Mouse (Mus musculus) midbrain, embryonic 14.5 days (tissue): ENCODE results near the gene Stac2. TPM values are rescaled to one million over a fixed set of nuclear protein-coding genes. Genes with fewer than 3 reads are reported as not detected.

ENCODE experiments used
- ATAC-seq: fragments of 200-750 bp; cut with Nextera tagmentation; 2 replicates; pipeline ENCODE4 v1.8.0; 2017; ENCODE audit warnings: moderate number of reproducible peaks, moderate library complexity; ENCODE audit not compliant: low FRiP score, low TSS enrichment
- DNase-seq: peaks from one replicate; pipeline ENCODE4 v3.0.0-alpha.2; 2015
- H3K27ac ChIP-seq: fragments of 300-500 bp; sonication (generic); replicated peaks from 2 replicates; pipeline ENCODE4 v1.5.1; 2014; ENCODE audit warnings: mild to moderate bottlenecking, low read depth, low read length, moderate library complexity
- H3K27me3 ChIP-seq: fragments of 300-500 bp; sonication (generic); 2 replicates; pipeline ENCODE4 v1.6.1; 2014; ENCODE audit warnings: low read length, control low read depth, mixed read lengths; ENCODE audit not compliant: control insufficient read depth, insufficient read depth
- H3K36me3 ChIP-seq: fragments of 300-500 bp; sonication (generic); 2 replicates; pipeline ENCODE4 v1.6.1; 2014; ENCODE audit warnings: low read length, control low read depth; ENCODE audit not compliant: control insufficient read depth, insufficient read depth
- H3K4me1 ChIP-seq: fragments of 300-500 bp; sonication (generic); 2 replicates; pipeline ENCODE4 v1.6.1; 2014; ENCODE audit warnings: mild to moderate bottlenecking, antibody characterized with exemption, low read length, control low read depth; ENCODE audit not compliant: control insufficient read depth, insufficient read depth
- H3K4me2 ChIP-seq: fragments of 300-500 bp; sonication (generic); 2 replicates; pipeline ENCODE4 v1.6.1; 2014; ENCODE audit warnings: mild to moderate bottlenecking, low read length, moderate library complexity
- H3K4me3 ChIP-seq: fragments of 300-500 bp; sonication (generic); replicated peaks from 2 replicates; pipeline ENCODE4 v1.5.1; 2014; ENCODE audit warnings: low read depth, low read length
- H3K9ac ChIP-seq: fragments of 300-500 bp; sonication (generic); replicated peaks from 2 replicates; pipeline ENCODE4 v1.6.1; 2014; ENCODE audit warnings: mild to moderate bottlenecking, low read length, moderate library complexity
- H3K9me3 ChIP-seq: fragments of 300-500 bp; sonication (generic); 2 replicates; pipeline ENCODE4 v1.6.1; 2016; ENCODE audit warnings: low read length, control low read depth, mixed read lengths; ENCODE audit not compliant: control insufficient read depth
- WGBS: fragments of 180-500 bp; shearing (Covaris S2); extraction: QIAGEN DNeasy Blood & Tissue Kit; methylation state at CpG from one replicate; pipeline ENCODE4 v1.1.7; 2014; 5-methylcytosine and 5-hydroxymethylcytosine counted together
- polyA plus RNA-seq: library from polyadenylated mRNA; unstranded; fragments of >200 nt; fragmentation: Nextera tagmentation; extraction: Ambion mirVana; gene quantifications from 2 replicates; pipeline ENCODE4 v1.2.1, GENCODE M21; 2014

Gene Stac2
- polyA plus RNA-seq, result 2.9 and 4.1 TPM in 2 replicates

DNA sequence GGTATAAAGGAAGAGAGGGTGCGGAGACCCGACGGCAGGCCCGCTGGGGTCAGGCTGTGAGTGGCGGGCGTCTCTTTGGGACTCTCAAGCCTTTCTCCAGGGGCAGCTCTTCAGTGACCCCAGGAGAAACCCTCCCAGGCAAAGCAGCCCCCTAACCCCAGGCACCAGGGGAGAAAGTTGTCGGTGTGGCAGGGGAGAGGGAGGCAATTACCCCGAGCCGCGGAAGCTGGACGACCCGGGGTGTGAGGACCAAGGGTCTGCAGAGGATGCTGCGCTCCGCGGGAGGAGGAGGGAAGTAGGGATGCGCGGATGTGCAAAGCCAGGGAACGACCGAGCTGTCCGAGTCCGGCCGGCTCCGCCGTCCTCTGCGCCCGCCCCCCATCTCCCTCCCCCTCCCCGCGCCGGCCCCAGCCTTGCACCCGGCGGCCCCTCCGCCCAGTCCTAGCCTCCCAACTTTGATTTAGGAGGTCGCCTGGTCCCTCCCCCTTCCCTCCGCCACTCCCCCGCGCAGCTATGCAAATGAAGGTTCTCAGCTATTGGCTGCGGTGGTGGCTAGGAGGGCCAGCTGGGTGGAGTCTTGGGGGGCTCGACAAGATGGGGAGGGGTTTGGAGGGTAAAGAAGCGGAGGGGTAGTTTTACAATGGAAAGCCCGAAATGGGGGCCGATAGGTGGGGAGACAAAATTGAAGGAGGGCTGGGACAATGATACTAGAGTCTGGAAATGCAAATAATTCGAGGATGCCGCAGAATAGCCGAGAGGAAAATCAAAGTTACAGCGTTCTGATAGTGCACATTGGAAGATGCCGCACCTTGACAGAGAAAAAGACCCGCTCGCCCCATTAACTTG lies at the start of gene Stac2:
Stac2 (minus strand) TSS at position 474 of the 846 bp plus-strand sequence.
- ATAC-seq (peak; percentile 71; the same call in 1 of the 2 replicates), DNase-seq (peak; percentile 85)
- Histone ChIP-seq H3K4me2 (peak within 1 kb of the TSS; percentile 58), H3K9me3 (no peaks in the 10 kb centered on the region), H3K36me3 (no peaks in the 10 kb centered on the region), H3K9ac (peak within 1 kb of the TSS; percentile 50), H3K27ac (peak within 1 kb of the TSS; percentile 57), H3K4me1 (peaks cover 11% of the 10 kb centered on the region), H3K27me3 (peaks cover 35% of the 10 kb centered on the region), H3K4me3 (peak within 1 kb of the TSS; percentile 47)
- under 1% methylated on average over 46 of the region's 48 CpGs for WGBS

- no peak for ATAC-seq
- Histone ChIP-seq H3K27me3 (no peaks in the 10 kb centered on the region), H3K9ac (no peak overlapping the region), H3K4me3 (no peak overlapping the region), H3K4me2 (no peak overlapping the region), H3K4me1 (no peaks in the 10 kb centered on the region), H3K9me3 (no peaks in the 10 kb centered on the region), H3K36me3 (peaks cover 93% of the 10 kb centered on the region), H3K27ac (no peak overlapping the region)
- 92% methylated on average over 3 of the region's 3 CpGs for WGBS
- no peak for DNase-seq
Observed at GRCm38 (mm10) chr11:98101332-98101731, 48.1 kb upstream of the Stac2 start.

DNA sequence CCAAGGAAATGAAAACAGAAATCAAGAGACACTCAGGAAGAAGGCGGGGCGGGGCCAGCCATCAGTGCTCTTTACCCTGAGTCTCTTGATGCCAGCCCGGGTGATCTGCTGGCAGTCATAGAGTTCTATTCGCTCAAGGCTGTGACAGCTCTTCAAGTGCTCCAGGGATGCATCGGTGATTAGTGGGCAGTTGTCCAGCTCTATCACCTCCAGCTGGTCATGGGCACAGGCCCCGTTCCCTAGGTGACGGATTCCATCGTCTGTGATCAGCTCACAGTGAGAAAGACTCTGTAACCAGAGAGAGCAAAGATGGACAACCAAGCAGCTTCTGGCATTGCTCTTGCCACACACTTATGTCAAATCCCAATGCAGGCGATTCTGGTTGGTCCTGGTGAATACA lies 37.3 kb upstream of the Stac2 start:
- no peaks in the 10 kb centered on the region for H3K4me1 ChIP-seq
- no peaks in the 10 kb centered on the region for H3K27me3 ChIP-seq
- no peaks in the 10 kb centered on the region for H3K9me3 ChIP-seq
- no peak for DNase-seq
- no peak overlapping the region for H3K9ac ChIP-seq
- no peak overlapping the region for H3K27ac ChIP-seq
- ATAC-seq, result no peak
- WGBS, result 86% methylated on average over 9 of the region's 9 CpGs
- peaks cover 70% of the 10 kb centered on the region for H3K36me3 ChIP-seq
- H3K4me2 ChIP-seq, result no peak overlapping the region
- H3K4me3 ChIP-seq, result no peak overlapping the region

GRCm38 (mm10) chr11:98088224-98088623 lies 35.0 kb upstream of the Stac2 start:
- Histone ChIP-seq H3K27me3 (no peaks in the 10 kb centered on the region), H3K27ac (no peak overlapping the region), H3K4me2 (no peak overlapping the region), H3K9ac (no peak overlapping the region), H3K36me3 (peaks cover 56% of the 10 kb centered on the region), H3K4me1 (no peaks in the 10 kb centered on the region), H3K9me3 (no peaks in the 10 kb centered on the region), H3K4me3 (no peak overlapping the region)
- WGBS, result 59% methylated on average over 7 of the region's 7 CpGs
- DNase-seq (peak; percentile 35), ATAC-seq (no peak)

DNA sequence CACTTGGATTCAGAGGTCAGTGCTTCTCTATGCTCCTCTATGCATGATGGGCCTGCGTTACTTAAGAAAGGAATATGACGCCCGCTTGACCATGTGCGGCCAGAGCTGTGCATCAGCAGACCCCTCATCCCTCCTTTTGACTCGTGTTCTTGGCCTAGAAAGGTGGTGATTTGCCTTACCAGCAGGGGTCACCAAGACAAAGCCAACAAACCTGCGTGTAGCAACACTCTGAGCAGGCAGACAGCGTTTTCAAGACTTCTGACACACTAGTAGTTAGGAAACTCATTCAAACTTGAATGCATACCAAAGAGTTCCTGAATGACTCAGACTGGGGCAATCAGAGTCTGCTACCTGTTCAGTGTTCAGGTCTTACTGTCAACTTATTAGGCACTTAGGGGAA lies 33.3 kb upstream of the Stac2 start:
- no peaks in the 10 kb centered on the region for H3K9me3 ChIP-seq
- H3K4me1 ChIP-seq, result no peaks in the 10 kb centered on the region
- 71% methylated on average over 7 of the region's 7 CpGs for WGBS
- DNase-seq (no peak), ATAC-seq (no peak)
- H3K4me2 ChIP-seq, result no peak overlapping the region
- H3K27ac ChIP-seq, result no peak overlapping the region
- H3K4me3 ChIP-seq, result no peak overlapping the region
- H3K27me3 ChIP-seq, result no peaks in the 10 kb centered on the region
- H3K9ac ChIP-seq, result no peak overlapping the region
- H3K36me3 ChIP-seq, result peaks cover 40% of the 10 kb centered on the region

DNA sequence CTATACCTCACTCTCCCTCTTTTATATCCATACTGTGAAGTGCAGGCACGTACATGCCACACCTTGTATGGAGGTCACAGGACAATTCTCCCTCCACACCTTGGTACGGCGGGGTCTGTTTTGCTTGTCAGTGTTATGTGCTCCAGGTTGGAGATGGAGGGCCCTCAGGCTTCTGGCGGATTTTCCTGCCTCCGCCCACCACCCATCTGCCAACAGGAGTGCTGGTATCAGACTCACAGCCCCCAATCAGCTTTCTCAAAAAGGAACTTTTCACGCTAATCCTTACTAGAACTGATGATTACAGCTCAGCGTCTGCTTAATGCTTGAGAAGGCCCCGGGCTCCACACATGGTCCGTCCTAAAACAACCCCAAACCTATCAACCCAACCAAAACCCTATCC lies 32.9 kb upstream of the Stac2 start:
- H3K27me3 ChIP-seq, result no peaks in the 10 kb centered on the region
- H3K36me3 ChIP-seq, result peaks cover 36% of the 10 kb centered on the region
- no peaks in the 10 kb centered on the region for H3K4me1 ChIP-seq
- H3K9me3 ChIP-seq, result no peaks in the 10 kb centered on the region
- 92% methylated on average over 9 of the region's 9 CpGs for WGBS
- no peak overlapping the region for H3K27ac ChIP-seq
- no peak overlapping the region for H3K9ac ChIP-seq
- no peak for ATAC-seq
- no peak overlapping the region for H3K4me3 ChIP-seq
- no peak overlapping the region for H3K4me2 ChIP-seq
- no peak for DNase-seq

DNA sequence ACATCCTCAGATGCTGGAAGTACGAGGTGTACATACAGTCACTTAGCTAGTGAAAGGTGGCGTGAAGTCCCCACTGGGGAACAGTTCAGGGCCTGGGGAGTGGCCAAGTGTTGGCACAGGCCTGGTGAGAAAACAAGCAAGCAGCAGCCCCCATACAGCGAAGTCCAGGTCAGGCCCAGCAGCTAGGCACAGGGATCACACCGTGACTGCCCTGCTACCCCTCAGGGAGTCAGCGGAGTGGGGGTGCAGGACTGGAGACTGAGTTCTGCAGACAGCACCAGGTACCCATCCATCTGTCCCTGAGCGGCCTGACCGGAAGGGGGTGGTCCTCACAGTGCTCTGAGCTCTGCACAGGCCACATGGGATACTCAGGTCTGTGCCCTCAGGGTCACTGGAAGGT lies 29.5 kb upstream of the Stac2 start:
- Histone ChIP-seq H3K4me3 (no peak overlapping the region), H3K27ac (no peak overlapping the region), H3K4me2 (no peak overlapping the region), H3K27me3 (no peaks in the 10 kb centered on the region), H3K9me3 (no peaks in the 10 kb centered on the region), H3K9ac (no peak overlapping the region), H3K36me3 (peaks cover 6% of the 10 kb centered on the region; the same call in 1 of the 2 replicates), H3K4me1 (no peaks in the 10 kb centered on the region)
- DNase-seq (no peak), ATAC-seq (no peak)
- 93% methylated on average over 7 of the region's 7 CpGs for WGBS

GRCm38 (mm10) chr11:98080450-98080849 lies 27.2 kb upstream of the Stac2 start:
- no peak overlapping the region for H3K4me3 ChIP-seq
- H3K4me2 ChIP-seq, result no peak overlapping the region
- no peak for ATAC-seq
- H3K36me3 ChIP-seq, result no peaks in the 10 kb centered on the region; the same call in 1 of the 2 replicates
- H3K27me3 ChIP-seq, result no peaks in the 10 kb centered on the region
- H3K27ac ChIP-seq, result no peak overlapping the region
- H3K9me3 ChIP-seq, result no peaks in the 10 kb centered on the region
- H3K9ac ChIP-seq, result no peak overlapping the region
- DNase-seq, result no peak
- no peaks in the 10 kb centered on the region for H3K4me1 ChIP-seq
- WGBS, result 80% methylated on average over 6 of the region's 6 CpGs

- no peaks in the 10 kb centered on the region for H3K9me3 ChIP-seq
- no peak overlapping the region for H3K27ac ChIP-seq
- H3K4me3 ChIP-seq, result no peak overlapping the region
- WGBS, result 88% methylated on average over 8 of the region's 8 CpGs
- H3K9ac ChIP-seq, result no peak overlapping the region
- H3K4me1 ChIP-seq, result no peaks in the 10 kb centered on the region
- no peak overlapping the region for H3K4me2 ChIP-seq
- no peaks in the 10 kb centered on the region for H3K27me3 ChIP-seq
- ATAC-seq (no peak), DNase-seq (no peak)
- H3K36me3 ChIP-seq, result no peaks in the 10 kb centered on the region
Observed at GRCm38 (mm10) chr11:98077086-98077485, 23.8 kb upstream of the Stac2 start.
